Mouse (Mus musculus) heart, embryonic 11.5 days (tissue): Measurements from ENCODE around the gene Usp29. TPM values are rescaled to one million over a fixed set of nuclear protein-coding genes. Genes with fewer than 3 reads are reported as not detected.

Experiments
- ATAC-seq: fragments of 200-750 bp; cut with Nextera tagmentation; replicated peaks from 2 replicates; pipeline ENCODE4 v1.8.0; 2017; ENCODE audit warnings: moderate library complexity; ENCODE audit not compliant: insufficient number of reproducible peaks, low FRiP score, low TSS enrichment
- H3K27ac ChIP-seq: fragments of 300-500 bp; sonication (generic); 2 replicates; pipeline ENCODE4 v1.5.1; 2014; ENCODE audit warnings: mild to moderate bottlenecking, low read depth, low read length
- H3K27me3 ChIP-seq: fragments of 300-500 bp; sonication (generic); 2 replicates; pipeline ENCODE4 v1.6.1; 2014; ENCODE audit warnings: mild to moderate bottlenecking, low read length, mixed read lengths; ENCODE audit not compliant: control insufficient read depth, insufficient read depth
- H3K36me3 ChIP-seq: fragments of 300-500 bp; sonication (generic); 2 replicates; pipeline ENCODE4 v1.6.1; 2014; ENCODE audit warnings: mild to moderate bottlenecking, low read length, moderate library complexity, mixed read lengths; ENCODE audit not compliant: control insufficient read depth, insufficient read depth
- H3K4me1 ChIP-seq: fragments of 300-500 bp; sonication (generic); 2 replicates; pipeline ENCODE4 v1.6.1; 2014; ENCODE audit warnings: low read length; ENCODE audit not compliant: control insufficient read depth, insufficient read depth
- H3K4me2 ChIP-seq: fragments of 300-500 bp; sonication (generic); 2 replicates; pipeline ENCODE4 v1.6.1; 2014; ENCODE audit warnings: mild to moderate bottlenecking, moderate library complexity
- H3K4me3 ChIP-seq: fragments of 300-500 bp; sonication (generic); 2 replicates; pipeline ENCODE4 v1.5.1; 2014; ENCODE audit warnings: low read depth, low read length
- H3K9ac ChIP-seq: fragments of 300-500 bp; sonication (generic); 2 replicates; pipeline ENCODE4 v1.6.1; 2014; ENCODE audit warnings: mild to moderate bottlenecking, low read depth, low read length, moderate library complexity
- H3K9me3 ChIP-seq: fragments of 300-500 bp; sonication (generic); replicated peaks from 2 replicates; pipeline ENCODE4 v1.6.1; 2016; ENCODE audit warnings: low read length; ENCODE audit not compliant: control insufficient read depth
- WGBS: fragments of 180-500 bp; shearing (Covaris S2); extraction: QIAGEN DNeasy Blood & Tissue Kit; methylation state at CpG from one replicate; pipeline ENCODE4 v1.1.7; 2014; ENCODE audit not compliant: insufficient replicate concordance; 5-methylcytosine and 5-hydroxymethylcytosine counted together
- polyA plus RNA-seq: library from polyadenylated mRNA; unstranded; fragments of >200 nt; fragmentation: Nextera tagmentation; extraction: Ambion mirVana; gene quantifications from 2 replicates; pipeline ENCODE4 v1.2.1, GENCODE M21; 2014

The Usp29 gene
- polyA plus RNA-seq, result 14.5 and 15.5 TPM in 2 replicates

GRCm38 (mm10) chr7:6730241-6730640 is at the start of gene Usp29, which contains the start of gene Peg3:
Gene Usp29, plus strand, starts transcription at chr7:6730578.
Gene Peg3, minus strand, starts transcription at chr7:6730431.
- peak within 1 kb of the TSS; percentile 82 for H3K9ac ChIP-seq
- H3K4me2 ChIP-seq, result peak within 1 kb of the TSS; percentile 63
- ATAC-seq, result peak; percentile 59
- H3K4me1 ChIP-seq, result no peaks in the 10 kb centered on the region
- peaks cover 4% of the 10 kb centered on the region; the same call in 1 of the 2 replicates for H3K36me3 ChIP-seq
- peak within 1 kb of the TSS; percentile 65 for H3K4me3 ChIP-seq
- H3K27me3 ChIP-seq, result no peaks in the 10 kb centered on the region
- peaks cover 37% of the 10 kb centered on the region for H3K9me3 ChIP-seq
- H3K27ac ChIP-seq, result peak within 1 kb of the TSS; percentile 93
- WGBS, result 56% methylated on average over 24 of the region's 24 CpGs

- Histone ChIP-seq H3K4me1 (no peaks in the 10 kb centered on the region), H3K27ac (no peak overlapping the region), H3K4me2 (no peak overlapping the region), H3K9me3 (no peaks in the 10 kb centered on the region), H3K9ac (no peak overlapping the region), H3K36me3 (no peaks in the 10 kb centered on the region; the same call in 1 of the 2 replicates), H3K4me3 (no peak overlapping the region), H3K27me3 (no peaks in the 10 kb centered on the region)
- WGBS, result 95% methylated on average over 6 of the region's 6 CpGs
- ATAC-seq, result no peak
These were observed 44.9 kb upstream of the Usp29 start for GRCm38 (mm10) chr7:6685511-6685910.

GRCm38 (mm10) chr7:6696241-6697045 is 33.9 kb upstream of the Usp29 start, which contains the start of gene Zim1:
Gene Zim1, minus strand, starts transcription at chr7:6696450.
- peak; percentile 98 for ATAC-seq
- 8% methylated on average over 32 of the region's 32 CpGs for WGBS
- Histone ChIP-seq H3K27ac (no peak within 1 kb of the TSS), H3K4me1 (peaks cover 4% of the 10 kb centered on the region; the same call in 1 of the 2 replicates), H3K36me3 (no peaks in the 10 kb centered on the region), H3K4me2 (peak within 1 kb of the TSS; percentile 74), H3K4me3 (peak within 1 kb of the TSS; percentile 54), H3K9ac (peak within 1 kb of the TSS; percentile 74), H3K9me3 (no peaks in the 10 kb centered on the region), H3K27me3 (no peaks in the 10 kb centered on the region)

GRCm38 (mm10) chr7:6699230-6699629 is 31.1 kb upstream of the Usp29 start:
- ATAC-seq, result no peak
- no peaks in the 10 kb centered on the region for H3K9me3 ChIP-seq
- 73% methylated on average over 3 of the region's 3 CpGs for WGBS

GRCm38 (mm10) chr7:6707416-6708015 is 22.9 kb upstream of the Usp29 start:
- Histone ChIP-seq H3K4me2 (no peak overlapping the region), H3K36me3 (peaks cover 34% of the 10 kb centered on the region), H3K9ac (no peak overlapping the region), H3K4me3 (no peak overlapping the region), H3K27me3 (no peaks in the 10 kb centered on the region), H3K9me3 (no peaks in the 10 kb centered on the region), H3K27ac (no peak overlapping the region), H3K4me1 (no peaks in the 10 kb centered on the region)
- ATAC-seq, result no peak
- WGBS, result 89% methylated on average over 23 of the region's 23 CpGs

More at GRCm38 (mm10) chr7:6699230-6699629, 31.1 kb upstream of the Usp29 start:
- Histone ChIP-seq H3K9ac (no peak overlapping the region), H3K4me3 (no peak overlapping the region), H3K27ac (no peak overlapping the region), H3K36me3 (no peaks in the 10 kb centered on the region), H3K27me3 (no peaks in the 10 kb centered on the region), H3K4me2 (no peak overlapping the region), H3K4me1 (no peaks in the 10 kb centered on the region)

- no peak overlapping the region for H3K4me2 ChIP-seq
- H3K36me3 ChIP-seq, result peaks cover 34% of the 10 kb centered on the region
- H3K4me3 ChIP-seq, result no peak overlapping the region
- no peak for ATAC-seq
- no peak overlapping the region for H3K27ac ChIP-seq
- no peak overlapping the region for H3K9ac ChIP-seq
- WGBS, result 77% methylated on average over 17 of the region's 17 CpGs
- H3K9me3 ChIP-seq, result no peaks in the 10 kb centered on the region
- no peaks in the 10 kb centered on the region for H3K27me3 ChIP-seq
- no peaks in the 10 kb centered on the region for H3K4me1 ChIP-seq
These were observed 21.8 kb upstream of the Usp29 start for GRCm38 (mm10) chr7:6708451-6709180.

GRCm38 (mm10) chr7:6709396-6709795 is 21.0 kb upstream of the Usp29 start:
- no peak overlapping the region for H3K27ac ChIP-seq
- H3K9ac ChIP-seq, result no peak overlapping the region
- no peak for ATAC-seq
- H3K9me3 ChIP-seq, result no peaks in the 10 kb centered on the region
- no peaks in the 10 kb centered on the region for H3K27me3 ChIP-seq
- no peak overlapping the region for H3K4me2 ChIP-seq
- no peak overlapping the region for H3K4me3 ChIP-seq
- H3K4me1 ChIP-seq, result no peaks in the 10 kb centered on the region
- 88% methylated on average over 15 of the region's 15 CpGs for whole genome bisulfite sequencing
- H3K36me3 ChIP-seq, result peaks cover 34% of the 10 kb centered on the region

GRCm38 (mm10) chr7:6727351-6728121 is 2.8 kb upstream of the Usp29 start:
- peak overlapping the region; percentile 38 for H3K4me2 ChIP-seq

More at GRCm38 (mm10) chr7:6727351-6728121, 2.8 kb upstream of the Usp29 start:
- H3K9me3 ChIP-seq, result peaks cover 37% of the 10 kb centered on the region
- H3K36me3 ChIP-seq, result peaks cover 4% of the 10 kb centered on the region; the same call in 1 of the 2 replicates
- no peaks in the 10 kb centered on the region for H3K4me1 ChIP-seq
- H3K27me3 ChIP-seq, result no peaks in the 10 kb centered on the region
- WGBS, result 53% methylated on average over 19 of the region's 19 CpGs
- peak overlapping the region; percentile 73 for H3K27ac ChIP-seq
- ATAC-seq, result peak; percentile 44
- H3K4me3 ChIP-seq, result peak overlapping the region; percentile 65
- H3K9ac ChIP-seq, result no peak overlapping the region
